Mouse (Mus musculus): ENCODE measurements around the gene Map9.
"Not testable (repeated sequence)": the region's sequence is repeated elsewhere in the genome, so short reads cannot be mapped to it uniquely, and the experiment has no call there.

Gene Map9

GRCm38 (mm10) chr3:82412397-82412796 lies 54.6 kb downstream of the Map9 start:
- DNase-seq (ENCODE audit: low read depth), result peak; percentile 80

GRCm38 (mm10) chr3:82417958-82418357 lies 60.1 kb downstream of the Map9 start:
- DNase-seq (ENCODE audit: low read depth), result no peak

- no peak for DNase-seq (ENCODE audit: low read depth)
Observed at GRCm38 (mm10) chr3:82435351-82435750, 77.5 kb downstream of the Map9 start.

GRCm38 (mm10) chr3:82440976-82441375 lies 83.1 kb downstream of the Map9 start:
- no peak for DNase-seq (ENCODE audit: low read depth)

GRCm38 (mm10) chr3:82441601-82442000 lies 83.8 kb downstream of the Map9 start:
- DNase-seq (ENCODE audit: low read depth), result not testable (repeated sequence)
